Mouse (Mus musculus): ENCODE measurements at regions not wholly inside any gene's neighbourhood (a gene's known extent, or its start where the extent isn't known, plus 50 kb on each side); places are given as distances from the start of the nearest gene placed in this dataset.

DNA sequence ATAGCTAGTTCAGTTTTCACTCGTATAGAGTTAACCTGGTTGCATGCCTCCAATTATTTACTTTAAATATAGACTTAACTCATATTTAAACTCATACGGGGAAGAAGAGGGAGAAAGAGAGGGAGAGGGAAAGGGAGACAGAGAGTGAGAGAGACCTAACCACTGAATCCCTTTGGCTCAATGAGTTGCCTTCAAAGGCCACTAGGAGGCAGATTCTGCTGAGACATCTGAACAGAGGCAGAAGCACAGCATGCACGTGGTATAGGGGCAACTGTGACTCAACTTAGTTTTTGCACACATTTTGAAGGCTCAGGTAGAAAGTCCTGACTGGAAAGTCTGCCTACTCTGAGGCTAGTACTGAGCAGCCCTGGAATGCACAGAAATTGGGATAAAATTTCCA lies 942.9 kb upstream of the 1700009N14Rik start:
- DNase-seq: peak; percentile 8
- Histone ChIP-seq H3K4me1 (ENCODE audit: control insufficient read depth, insufficient read depth, low read length) (no peaks in the 10 kb centered on the region), H3K36me3 (ENCODE audit: control insufficient read depth, insufficient read depth, low read length) (no peaks in the 10 kb centered on the region), H3K9me3 (ENCODE audit: control insufficient read depth, low read length) (no peaks in the 10 kb centered on the region), H3K4me2 (ENCODE audit: low read length) (no peak overlapping the region), H3K4me3 (replicated peaks; ENCODE audit: low read depth, low read length) (no peak overlapping the region), H3K27ac (replicated peaks; ENCODE audit: low read depth, low read length) (no peak overlapping the region), H3K27me3 (ENCODE audit: control insufficient read depth, insufficient read depth, low read length) (no peaks in the 10 kb centered on the region), H3K9ac (replicated peaks; ENCODE audit: low read length) (no peak overlapping the region)
- ATAC-seq (ENCODE audit: low FRiP score, low TSS enrichment): no peak
- 84% methylated on average over 3 of the region's 3 CpGs for WGBS

DNA sequence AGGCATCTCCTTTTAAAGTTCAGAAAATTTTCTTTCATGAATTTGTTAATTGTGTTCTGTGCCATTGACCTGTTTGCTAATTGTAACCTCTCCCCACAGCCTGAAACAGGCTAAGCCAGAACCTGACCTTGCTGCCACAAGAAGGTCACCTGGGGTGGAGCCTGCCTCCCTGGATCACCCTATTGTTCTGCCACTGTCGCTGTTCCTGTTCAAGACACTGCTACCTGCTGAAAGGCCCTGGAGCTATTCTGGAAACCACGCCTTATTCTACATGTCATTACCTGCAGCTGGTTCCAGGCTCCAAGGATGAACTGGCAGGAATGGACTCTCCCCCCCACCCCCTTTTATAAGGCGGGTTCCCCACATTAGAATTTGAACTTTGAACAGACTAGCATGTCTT lies 931.0 kb upstream of the 1700009N14Rik start:
- Histone ChIP-seq H3K27ac (replicated peaks; ENCODE audit: low read depth, low read length) (no peak overlapping the region), H3K9me3 (ENCODE audit: control insufficient read depth, low read length) (no peaks in the 10 kb centered on the region), H3K4me2 (ENCODE audit: low read length) (no peak overlapping the region), H3K27me3 (ENCODE audit: control insufficient read depth, insufficient read depth, low read length) (no peaks in the 10 kb centered on the region), H3K9ac (replicated peaks; ENCODE audit: low read length) (no peak overlapping the region), H3K36me3 (ENCODE audit: control insufficient read depth, insufficient read depth, low read length) (no peaks in the 10 kb centered on the region), H3K4me1 (ENCODE audit: control insufficient read depth, insufficient read depth, low read length) (no peaks in the 10 kb centered on the region), H3K4me3 (replicated peaks; ENCODE audit: low read depth, low read length) (no peak overlapping the region)
- DNase-seq (no peak), ATAC-seq (ENCODE audit: low FRiP score, low TSS enrichment) (no peak)
- 67% methylated on average over 3 of the region's 3 CpGs for WGBS

Measured in midbrain, embryonic 14.5 days (tissue).